Mouse (Mus musculus) layer of hippocampus, adult 6 months (tissue): Measurements from ENCODE around the gene Slc25a35. TPM values are rescaled to one million over a fixed set of nuclear protein-coding genes. Genes with fewer than 3 reads are reported as not detected.

ENCODE experiments used
- long read RNA-seq, 2 experiments: library from polyadenylated mRNA; unstranded; transcript quantifications; one replicate each; pipeline ENCODE4 v2.0.0; 2019 to 2020
- microRNA-seq: library from miRNA; unstranded; fragments of <30 nt; microRNA quantifications from one replicate; pipeline ENCODE4 v1.2.0, GENCODE M21; 2020
- polyA plus RNA-seq: library from polyadenylated mRNA; unstranded; fragments of <200 nt; fragmentation: Nextera tagmentation; gene quantifications from 2 replicates; pipeline ENCODE4 v1.2.3, GENCODE M21; 2021

Slc25a35 gene
- 1.9 and 2.4 TPM in 2 replicates for polyA plus RNA-seq
- long read RNA-seq, experiment 1, partial matches to known transcripts = 0 of 1 reads
- long read RNA-seq, experiment 1, other reads (novel, unspliced or antisense) = 1 of 1 reads
- long read RNA-seq, experiment 2, partial matches to known transcripts = 0 of 6 reads
- long read RNA-seq, experiment 2, other reads (novel, unspliced or antisense) = 3 of 6 reads

GRCm38 (mm10) chr11:68967337-68968282 lies at the start of gene Slc25a35:
TSS of gene Slc25a35 (plus strand) at chr11:68968131.

GRCm38 (mm10) chr11:68926981-68927380 lies 41.0 kb upstream of the Slc25a35 start, which contains the start of gene Odf4:
TSS of gene Odf4 (minus strand) at chr11:68927081.

GRCm38 (mm10) chr11:68957308-68957707 lies 10.6 kb upstream of the Slc25a35 start, which contains the start of gene Arhgef15:
TSS of gene Arhgef15 (minus strand) at chr11:68957480.

DNA sequence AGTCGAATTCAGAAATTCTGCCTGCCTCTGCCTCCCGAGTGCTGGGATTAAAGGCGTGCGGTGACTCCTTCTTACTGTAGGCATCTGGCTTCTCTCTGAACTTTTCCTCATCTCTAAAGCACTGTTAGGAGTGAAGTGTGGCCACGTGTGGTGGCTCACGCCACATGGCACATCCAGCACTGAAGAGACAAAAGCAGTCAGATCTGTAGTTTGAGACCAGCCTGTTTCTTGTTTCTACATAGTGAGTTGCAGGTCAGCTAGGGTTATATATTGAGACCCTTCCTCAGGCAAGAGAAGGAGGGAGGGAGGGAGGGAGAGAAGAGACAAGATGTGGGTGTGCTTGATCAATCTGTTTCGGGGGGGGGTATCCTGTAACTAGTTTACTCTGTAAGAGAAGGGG lies 7.2 kb downstream of the Slc25a35 start, which contains the start of gene Rangrf:
Rangrf (minus strand) TSS at position 101 of the 400 bp plus-strand sequence.

GRCm38 (mm10) chr11:69008182-69009121 lies 40.5 kb downstream of the Slc25a35 start, which contains the start of gene Pfas:
TSS of gene Pfas (minus strand) at chr11:69008460.

DNA sequence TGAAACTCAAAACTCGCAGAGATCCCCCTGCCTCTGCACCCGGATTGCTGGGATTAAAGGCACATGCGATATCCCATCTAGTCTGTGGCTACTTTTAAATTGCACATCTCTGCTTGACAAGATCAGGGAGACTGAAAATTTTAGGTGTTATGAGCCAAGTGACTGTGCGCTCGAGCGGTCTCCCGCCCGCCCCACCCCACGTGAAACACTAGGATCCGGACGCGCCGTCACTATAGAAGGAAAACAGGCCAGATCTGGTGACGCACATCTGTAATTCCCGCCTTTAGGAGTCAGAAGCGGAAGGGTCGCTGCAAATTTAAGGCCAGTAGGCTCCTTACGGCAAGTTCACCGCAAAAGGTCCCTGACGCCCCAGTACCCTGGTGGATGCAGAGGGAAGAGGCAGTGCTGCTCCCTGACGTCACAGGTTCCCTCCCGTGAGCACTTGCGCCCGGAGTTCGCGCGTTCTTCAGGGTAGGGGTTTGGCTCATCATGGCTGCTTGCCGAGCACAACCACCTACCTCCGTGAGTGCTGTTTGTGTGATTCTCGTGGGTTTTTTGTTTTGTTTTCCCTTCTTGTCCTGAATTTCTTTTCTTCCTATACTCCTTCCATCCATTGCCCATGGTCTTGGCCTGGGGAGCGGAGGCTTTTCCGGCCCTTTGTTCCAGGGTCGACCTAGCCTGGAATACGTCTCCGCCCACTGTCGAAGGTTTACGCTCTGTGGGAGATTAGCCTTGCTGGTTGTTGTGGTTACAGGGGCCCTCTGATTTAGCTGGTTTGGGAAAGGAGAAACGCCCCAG lies 47.9 kb downstream of the Slc25a35 start, which contains the start of gene Ctc1:
Ctc1 (plus strand) TSS at position 268 of the 798 bp plus-strand sequence.

Small RNA genes lying within 50 kb of the gene (microRNA-seq; reads per million reads assigned to microRNA genes)
- 1.1 reads per million for gene Mir3062

Other genes with a start within 250 kb of the Slc25a35 start
- 71.2 and 71.4 TPM in 2 replicates for gene Ndel1, start 96.3 kb upstream of the Slc25a35 start, polyA plus RNA-seq
- gene Rnf222, start 79.6 kb upstream of the Slc25a35 start, polyA plus RNA-seq = not detected in 2 replicates
- 3,357 and 3,616 TPM in 2 replicates for gene Rpl26, start 66.5 kb upstream of the Slc25a35 start, polyA plus RNA-seq
- gene Odf4, start 41.0 kb upstream of the Slc25a35 start, polyA plus RNA-seq = not detected in 2 replicates
- 2.4 TPM in 2 replicates for gene Arhgef15, start 10.7 kb upstream of the Slc25a35 start, polyA plus RNA-seq
- gene Rangrf, start 7.1 kb downstream of the Slc25a35 start, polyA plus RNA-seq = 25.3 and 26.8 TPM in 2 replicates
- gene Pfas, start 40.3 kb downstream of the Slc25a35 start, polyA plus RNA-seq = 8.4 and 21.6 TPM in 2 replicates
- 16.8 and 19.8 TPM in 2 replicates for gene Ctc1, start 47.8 kb downstream of the Slc25a35 start, polyA plus RNA-seq
- 0.54 TPM in 2 replicates for gene Aurkb, start 77.5 kb downstream of the Slc25a35 start, polyA plus RNA-seq
- gene Borcs6, start 91.6 kb downstream of the Slc25a35 start, polyA plus RNA-seq = 11.4 and 13.2 TPM in 2 replicates
- 40.3 and 42.2 TPM in 2 replicates for gene Tmem107, start 102.7 kb downstream of the Slc25a35 start, polyA plus RNA-seq
- 412 and 583 TPM in 2 replicates for gene Vamp2, start 120.4 kb downstream of the Slc25a35 start, polyA plus RNA-seq
- gene Per1, start 127.1 kb downstream of the Slc25a35 start, polyA plus RNA-seq = 30.5 and 39.5 TPM in 2 replicates
- 0.53 and 0.58 TPM in 2 replicates for gene Hes7, start 152.3 kb downstream of the Slc25a35 start, polyA plus RNA-seq
- 0.84 and 0.90 TPM in 2 replicates for gene 9130213A22Rik, start 154.5 kb downstream of the Slc25a35 start, polyA plus RNA-seq
- gene Aloxe3, start 157.8 kb downstream of the Slc25a35 start, polyA plus RNA-seq = 5.9 and 8.6 TPM in 2 replicates
- 2.7 and 2.8 TPM in 2 replicates for gene Alox12b, start 188.9 kb downstream of the Slc25a35 start, polyA plus RNA-seq
- 3.5 and 5.1 TPM in 2 replicates for gene Alox8, start 229.7 kb downstream of the Slc25a35 start, polyA plus RNA-seq